Mouse (Mus musculus) intestine, postnatal 0 days (tissue): ENCODE results near the gene Rftn1. TPM values are rescaled to one million over a fixed set of nuclear protein-coding genes. Genes with fewer than 3 reads are reported as not detected.

Experiments
- ATAC-seq: fragments of 200-750 bp; cut with Nextera tagmentation; 2 replicates; pipeline ENCODE4 v1.8.0; 2017; ENCODE audit warnings: mild to moderate bottlenecking, moderate TSS enrichment, moderate library complexity
- H3K27ac ChIP-seq: fragments of 300-500 bp; sonication (generic); 2 replicates; pipeline ENCODE4 v1.5.1; 2014; ENCODE audit warnings: mild to moderate bottlenecking, low read depth, low read length, moderate library complexity
- H3K27me3 ChIP-seq: fragments of 300-500 bp; sonication (generic); replicated peaks from 2 replicates; pipeline ENCODE4 v1.6.1; 2014; ENCODE audit warnings: low read length, mixed read lengths; ENCODE audit not compliant: control insufficient read depth, insufficient read depth
- H3K36me3 ChIP-seq: fragments of 300-500 bp; sonication (generic); 2 replicates; pipeline ENCODE4 v1.6.1; 2014; ENCODE audit warnings: mild to moderate bottlenecking, moderate library complexity; ENCODE audit not compliant: control insufficient read depth, insufficient read depth
- H3K4me1 ChIP-seq: fragments of 300-500 bp; sonication (generic); replicated peaks from 2 replicates; pipeline ENCODE4 v1.6.1; 2014; ENCODE audit warnings: antibody characterized with exemption, low read length, mixed read lengths; ENCODE audit not compliant: control insufficient read depth, insufficient read depth
- H3K4me2 ChIP-seq: fragments of 300-500 bp; sonication (generic); replicated peaks from 2 replicates; pipeline ENCODE4 v1.6.1; 2014; ENCODE audit warnings: low read depth, mild to moderate bottlenecking, moderate library complexity
- H3K4me3 ChIP-seq: fragments of 300-500 bp; sonication (generic); 2 replicates; pipeline ENCODE4 v1.5.1; 2014; ENCODE audit warnings: low read depth, low read length
- H3K9ac ChIP-seq: fragments of 300-500 bp; sonication (generic); 2 replicates; pipeline ENCODE4 v1.6.1; 2014; ENCODE audit warnings: mild to moderate bottlenecking, low read depth, low read length
- H3K9me3 ChIP-seq: fragments of 300-500 bp; sonication (generic); 2 replicates; pipeline ENCODE4 v1.6.1; 2016; ENCODE audit warnings: mixed run types; ENCODE audit not compliant: control insufficient read depth
- CTCF ChIP-seq: sonication (generic); IDR thresholded peaks from 2 replicates; pipeline ENCODE4 v1.5.1; 2016; ENCODE audit warnings: low read depth, mild to moderate bottlenecking, control low read depth, antibody characterized with exemption, moderate library complexity
- WGBS: fragments of 180-500 bp; shearing (Covaris S2); extraction: QIAGEN DNeasy Blood & Tissue Kit; methylation state at CpG from one replicate; pipeline ENCODE4 v1.1.7; 2014; 5-methylcytosine and 5-hydroxymethylcytosine counted together
- polyA plus RNA-seq: library from polyadenylated mRNA; unstranded; fragments of >200 nt; fragmentation: Nextera tagmentation; extraction: Ambion mirVana; gene quantifications from 2 replicates; pipeline ENCODE4 v1.2.1, GENCODE M21; 2015

Gene Rftn1
- polyA plus RNA-seq, 1 experiment from 2014 or later = 7.1 TPM

DNA sequence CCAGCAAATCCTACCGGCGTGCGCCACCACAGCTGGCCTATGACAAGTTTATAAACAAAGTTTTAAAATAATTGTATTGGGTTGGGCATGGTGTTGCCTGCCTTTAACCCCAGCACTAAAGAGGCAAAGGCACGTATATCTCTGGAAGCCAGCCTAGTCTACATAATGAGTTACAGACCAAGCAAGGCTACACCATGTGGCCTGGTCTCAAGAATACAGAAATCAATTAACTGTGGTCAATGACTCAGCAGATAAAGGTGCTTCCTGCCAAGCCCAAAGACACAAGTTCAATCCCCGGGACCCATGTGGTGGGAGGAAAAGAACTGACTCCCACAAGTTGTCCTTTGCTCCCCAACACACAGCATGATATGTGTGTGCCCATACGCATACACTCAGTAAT, 30.1 kb downstream of the Rftn1 start:
- TF ChIP-seq CTCF = no peak
- 75% methylated on average over 6 of the region's 6 CpGs for WGBS
- Histone ChIP-seq H3K4me1 (no peaks in the 10 kb centered on the region), H3K4me3 (no peak overlapping the region), H3K27ac (no peak overlapping the region), H3K36me3 (no peaks in the 10 kb centered on the region), H3K4me2 (no peak overlapping the region), H3K9ac (no peak overlapping the region), H3K27me3 (no peaks in the 10 kb centered on the region), H3K9me3 (no peaks in the 10 kb centered on the region)
- ATAC-seq = no peak

DNA sequence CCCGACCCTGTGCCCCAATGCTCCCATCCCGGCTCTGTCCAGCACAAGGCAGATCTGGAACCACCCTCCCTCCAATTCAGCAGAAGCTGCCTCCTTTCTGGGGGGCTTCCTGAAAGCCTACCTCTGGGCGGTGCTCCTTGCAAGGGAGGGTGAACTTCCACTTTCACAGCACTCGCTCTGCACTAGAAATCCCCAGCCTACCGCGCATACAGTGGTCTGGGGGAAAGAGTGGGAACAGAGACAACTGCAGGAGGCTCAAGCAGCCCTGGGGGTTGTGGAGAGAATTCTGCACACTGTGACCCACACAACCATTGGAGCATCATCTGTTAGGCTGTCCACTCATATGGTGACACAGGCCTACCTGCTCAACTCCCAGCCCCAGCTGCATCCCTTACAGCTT, 30.7 kb downstream of the Rftn1 start:
- Histone ChIP-seq H3K36me3 (no peaks in the 10 kb centered on the region), H3K4me1 (no peaks in the 10 kb centered on the region), H3K27ac (no peak overlapping the region), H3K4me2 (no peak overlapping the region), H3K9me3 (no peaks in the 10 kb centered on the region), H3K4me3 (no peak overlapping the region), H3K27me3 (no peaks in the 10 kb centered on the region), H3K9ac (no peak overlapping the region)
- WGBS = 86% methylated on average over 6 of the region's 6 CpGs
- no peak for TF ChIP-seq CTCF
- no peak for ATAC-seq

- ATAC-seq = no peak
- H3K27ac ChIP-seq = no peak overlapping the region
- H3K9me3 ChIP-seq = no peaks in the 10 kb centered on the region
- H3K4me1 ChIP-seq = no peaks in the 10 kb centered on the region
- no peak overlapping the region for H3K4me3 ChIP-seq
- TF ChIP-seq CTCF = no peak
- no peaks in the 10 kb centered on the region for H3K27me3 ChIP-seq
- H3K9ac ChIP-seq = no peak overlapping the region
- H3K4me2 ChIP-seq = no peak overlapping the region
- H3K36me3 ChIP-seq = no peaks in the 10 kb centered on the region
- 78% methylated on average over 6 of the region's 6 CpGs for WGBS
Observed at GRCm38 (mm10) chr17:50158565-50158964, 31.9 kb downstream of the Rftn1 start.

GRCm38 (mm10) chr17:50157190-50158150, 33.0 kb downstream of the Rftn1 start:
- Histone ChIP-seq H3K4me1 (no peaks in the 10 kb centered on the region), H3K9me3 (no peaks in the 10 kb centered on the region), H3K27me3 (no peaks in the 10 kb centered on the region), H3K4me3 (no peak overlapping the region), H3K4me2 (no peak overlapping the region), H3K27ac (no peak overlapping the region), H3K36me3 (no peaks in the 10 kb centered on the region), H3K9ac (no peak overlapping the region)
- WGBS = 85% methylated on average over 15 of the region's 15 CpGs
- ATAC-seq = no peak
- TF ChIP-seq CTCF = no peak

DNA sequence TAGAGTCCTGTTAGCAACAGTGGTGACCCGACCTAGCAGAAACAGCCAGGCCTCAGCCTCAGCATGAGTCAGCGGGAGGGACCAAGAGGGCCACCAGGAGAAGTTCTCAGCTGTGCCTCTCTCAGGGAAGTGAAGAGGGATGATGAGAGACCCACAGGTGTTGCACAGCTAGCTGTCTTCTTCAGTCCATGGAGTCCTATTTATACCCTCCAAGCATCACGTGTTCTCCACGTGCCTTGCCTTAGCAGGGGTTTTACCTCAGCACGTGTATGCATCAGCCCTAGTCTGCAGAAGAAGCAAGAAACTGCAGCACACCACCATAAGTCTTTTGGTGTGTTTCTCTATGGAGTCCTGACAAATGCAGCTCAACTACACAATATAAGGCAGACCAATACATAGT, 38.4 kb downstream of the Rftn1 start:
- Histone ChIP-seq H3K4me3 (no peak overlapping the region), H3K9me3 (no peaks in the 10 kb centered on the region), H3K36me3 (no peaks in the 10 kb centered on the region), H3K27me3 (no peaks in the 10 kb centered on the region), H3K4me1 (no peaks in the 10 kb centered on the region), H3K27ac (no peak overlapping the region), H3K4me2 (no peak overlapping the region), H3K9ac (no peak overlapping the region)
- WGBS = 88% methylated on average over 5 of the region's 5 CpGs
- no peak for TF ChIP-seq CTCF
- no peak for ATAC-seq

DNA sequence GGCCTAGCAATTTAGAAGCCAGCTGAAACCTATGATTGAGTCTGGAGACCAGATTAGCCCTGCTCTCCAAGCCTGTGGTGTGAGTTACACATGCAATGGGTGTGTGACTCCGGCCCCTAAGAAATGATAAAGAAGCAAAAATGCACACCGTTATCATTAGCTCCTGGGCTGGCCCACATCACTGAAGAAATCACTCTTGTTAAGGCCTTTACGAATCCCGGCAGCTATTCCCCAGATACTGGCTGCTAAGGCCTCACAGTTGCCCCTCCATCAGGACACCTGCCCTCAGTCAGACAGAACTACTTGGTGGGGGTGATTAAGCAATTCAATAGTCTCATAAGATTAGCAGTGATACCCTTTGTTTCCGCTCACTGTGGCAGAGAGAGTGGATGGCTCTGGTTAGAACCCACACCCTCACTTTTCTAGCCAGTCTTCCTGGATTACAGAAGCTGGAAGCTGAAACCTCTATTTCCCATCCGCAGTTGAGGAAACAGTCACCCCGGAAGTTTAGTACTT, 39.2 kb downstream of the Rftn1 start:
- H3K4me2 ChIP-seq = no peak overlapping the region

More for the DNA sequence above, 39.2 kb downstream of the Rftn1 start:
- Histone ChIP-seq H3K27ac (no peak overlapping the region), H3K4me3 (no peak overlapping the region), H3K4me1 (no peaks in the 10 kb centered on the region), H3K9ac (no peak overlapping the region), H3K36me3 (no peaks in the 10 kb centered on the region), H3K9me3 (no peaks in the 10 kb centered on the region), H3K27me3 (no peaks in the 10 kb centered on the region)
- TF ChIP-seq CTCF = no peak
- 90% methylated on average over 7 of the region's 7 CpGs for WGBS
- no peak for ATAC-seq
